Comparison of ENCODE assay signal across 12 mouse cellular contexts in genomic region chr13:44218266-44218665, GRCm38 (mm10).
"Had no signal": no experiment of that assay in that cellular context is flagged by ENCODE, and none has a peak within 500 bp of the region (broad histone marks: within the 10 kb centered on the region; RNA-seq: fewer than 3 reads in every experiment).

No protein-coding gene starts in this region.

- H3K9me3 ChIP-seq: intestine, embryonic 15.5 days; liver, embryonic 15.5 days had no signal

- H3K27me3 ChIP-seq: intestine, embryonic 15.5 days; liver, embryonic 15.5 days had no signal

- H3K4me1 ChIP-seq: intestine, embryonic 15.5 days; liver, embryonic 15.5 days had no signal

- H3K4me2 ChIP-seq: intestine, embryonic 15.5 days; liver, embryonic 11.5 days; liver, embryonic 15.5 days had no signal

- H3K27ac ChIP-seq: intestine, embryonic 15.5 days; liver, embryonic 15.5 days had no signal

- H3K9ac ChIP-seq: intestine, embryonic 15.5 days; liver, embryonic 15.5 days had no signal

- H3K36me3 ChIP-seq: intestine, embryonic 15.5 days; liver, embryonic 15.5 days had no signal

- H3K4me3 ChIP-seq: intestine, embryonic 15.5 days; liver, embryonic 15.5 days had no signal

- DNase-seq: kidney, adult 18-20 months; kidney, postnatal 10 days; kidney, postnatal 4 days; left cerebral cortex, postnatal 4 days; lung, adult 2 months; lung, postnatal 36 days; thymus, adult 18-20 months; thymus, postnatal 14 days had no signal

- ATAC-seq: intestine, embryonic 15.5 days; lung, postnatal 0 days had no signal
